9 mouse cellular contexts compared by ENCODE assay signal in the genomic region with DNA sequence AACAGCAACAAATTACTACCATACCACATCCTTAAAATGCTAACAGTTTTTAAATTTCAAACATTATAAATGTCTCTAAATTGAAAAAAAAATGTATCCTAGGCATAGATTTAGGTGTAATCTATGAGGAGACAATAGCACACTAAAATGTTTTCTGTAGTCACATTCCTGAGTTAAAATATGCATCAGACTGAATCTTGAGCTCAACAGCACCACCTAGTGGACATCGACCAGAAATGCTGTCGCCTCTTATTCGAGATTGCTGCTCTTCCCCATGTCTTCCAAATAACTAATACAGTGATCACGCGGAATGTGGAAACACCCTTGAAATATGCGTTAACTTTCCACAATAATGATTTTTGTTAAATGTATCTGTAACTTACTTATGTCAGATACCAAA. TPM values are rescaled to one million over a fixed set of nuclear protein-coding genes. Genes with fewer than 3 reads are reported as not detected.
DNase-seq lines count a peak whose midpoint lies in the region; ATAC-seq and TF ChIP-seq lines count a peak whose summit lies in the region.
"Had no signal": no experiment of that assay in that cellular context is flagged by ENCODE, and none has a peak within 500 bp of the region (broad histone marks: within the 10 kb centered on the region; RNA-seq: fewer than 3 reads in every experiment).

No protein-coding gene starts in this region.

- peak; percentile 46 for DNase-seq in liver, adult 2 months (ENCODE audit: extremely low read depth, low read depth, low spot score)
- DNase-seq in liver, embryonic 11.5 days (ENCODE audit: low spot score) = no peak
- DNase-seq in MEL-GATA-1-ER (ENCODE audit: extremely low read depth, low read depth) = peak; percentile 59
- DNase-seq in c-Kit-positive CD71-positive TER-119-negative erythroid progenitor cells, embryonic 14.5 days (ENCODE audit: low read depth) = peak; percentile 53
- DNase-seq in layer of hippocampus, adult 18-20 months (ENCODE audit: low spot score in 2 of 2) = peak; percentile 47 to 68
- peak; percentile 11 for DNase-seq in yolk sac, embryonic 10.5 days (ENCODE audit: low spot score)

- no peak overlapping the region for H3K4me3 ChIP-seq in liver, adult 2 months (ENCODE audit: insufficient read depth, low read depth, low read length)
- no peak overlapping the region for H3K4me3 ChIP-seq in liver, embryonic 11.5 days (ENCODE audit: low read depth, low read length)
- H3K4me3 ChIP-seq in forebrain, embryonic 13.5 days = no peak overlapping the region
- H3K4me3 ChIP-seq: neural tube, embryonic 13.5 days had no signal

- H3K27ac ChIP-seq in liver, adult 2 months (replicated peaks; ENCODE audit: insufficient read depth, low read depth, low read length) = no peak overlapping the region
- no peak overlapping the region for H3K27ac ChIP-seq in liver, embryonic 11.5 days (ENCODE audit: low read depth, low read length)
- H3K27ac ChIP-seq in forebrain, embryonic 13.5 days = no peak overlapping the region
- H3K27ac ChIP-seq: neural tube, embryonic 13.5 days had no signal

- no peak overlapping the region for H3K9ac ChIP-seq in liver, adult 2 months (ENCODE audit: low read depth, low read length)
- no peak overlapping the region for H3K9ac ChIP-seq in liver, embryonic 11.5 days (ENCODE audit: low read depth, low read length)
- H3K9ac ChIP-seq in forebrain, embryonic 13.5 days = no peak overlapping the region
- H3K9ac ChIP-seq: neural tube, embryonic 13.5 days had no signal

- H3K4me1 ChIP-seq in liver, adult 2 months (ENCODE audit: control insufficient read depth, insufficient read depth, low read length) = no peaks in the 10 kb centered on the region; the same call in 1 of the 2 replicates
- H3K4me1 ChIP-seq in liver, embryonic 11.5 days (replicated peaks; ENCODE audit: control insufficient read depth, insufficient read depth, low read length) = no peaks in the 10 kb centered on the region
- no peaks in the 10 kb centered on the region for H3K4me1 ChIP-seq in forebrain, embryonic 13.5 days
- H3K4me1 ChIP-seq: neural tube, embryonic 13.5 days had no signal

- TF ChIP-seq POLR2A in liver, adult 2 months (IDR thresholded peaks at IDR 0.05; ENCODE audit: extremely low read depth, insufficient read depth, low read length) = no peak

- WGBS in liver, adult 2 months = 8% methylated on average over 6 of the region's 6 CpGs
- WGBS in liver, embryonic 11.5 days = 15% methylated on average over 6 of the region's 6 CpGs
- WGBS in forebrain, embryonic 13.5 days = 13% methylated on average over 6 of the region's 6 CpGs

- H3K36me3 ChIP-seq in liver, adult 2 months (ENCODE audit: control insufficient read depth, insufficient read depth, low read length) = no peaks in the 10 kb centered on the region
- no peaks in the 10 kb centered on the region for H3K36me3 ChIP-seq in liver, embryonic 11.5 days (ENCODE audit: control insufficient read depth, insufficient read depth, low read length)
- H3K36me3 ChIP-seq in forebrain, embryonic 13.5 days (ENCODE audit: poor library complexity, severe bottlenecking) = no peaks in the 10 kb centered on the region
- H3K36me3 ChIP-seq: neural tube, embryonic 13.5 days had no signal

- no peaks in the 10 kb centered on the region for H3K9me3 ChIP-seq in liver, embryonic 11.5 days (ENCODE audit: control insufficient read depth, low read length)
- no peaks in the 10 kb centered on the region for H3K9me3 ChIP-seq in forebrain, embryonic 13.5 days (replicated peaks)
- H3K9me3 ChIP-seq: neural tube, embryonic 13.5 days had no signal

- TF ChIP-seq CTCF in liver, adult 2 months (IDR thresholded peaks at IDR 0.05; ENCODE audit: low read depth, low read length) = peak; percentile 72

- no peak for ATAC-seq in liver, embryonic 11.5 days (replicated peaks; ENCODE audit: low FRiP score)
- ATAC-seq in forebrain, embryonic 13.5 days = peak; percentile 36; the same call in 1 of the 2 replicates
- 0 out of 2 replicates have a peak, but pooled peaks have one; percentile 48 for ATAC-seq in monocyte, adult 5-6 weeks (replicated peaks; ENCODE audit: insufficient number of reproducible peaks, low FRiP score, low TSS enrichment, poor library complexity, severe bottlenecking)

- H3K79me2 ChIP-seq in liver, adult 2 months (ENCODE audit: control insufficient read depth, insufficient read depth, low read length) = no peaks in the 10 kb centered on the region

- no peak overlapping the region for H3K4me2 ChIP-seq in liver, embryonic 11.5 days
- no peak overlapping the region for H3K4me2 ChIP-seq in forebrain, embryonic 13.5 days
- H3K4me2 ChIP-seq: neural tube, embryonic 13.5 days had no signal

- no peaks in the 10 kb centered on the region for H3K27me3 ChIP-seq in liver, adult 2 months (ENCODE audit: control insufficient read depth, insufficient read depth, low read length)
- H3K27me3 ChIP-seq in liver, embryonic 11.5 days (replicated peaks; ENCODE audit: control insufficient read depth, insufficient read depth, low read length) = no peaks in the 10 kb centered on the region
- H3K27me3 ChIP-seq in forebrain, embryonic 13.5 days = 0 out of 2 replicates have a peak, but pooled peaks cover 6% of the 10 kb centered on the region

RNA-seq across cellular contexts. Expression of gene Asb5, which starts 36.3 kb away (rescaled TPM):
- 0.09 and 0.40 TPM in 2 replicates for total RNA-seq in liver, adult 2 months (2014; rRNA removed)
- polyA plus RNA-seq in liver, adult 2 months (2012; rRNA removed) = 0.38 and 0.83 TPM in 2 replicates
- 2.7 and 6.2 TPM in 2 replicates for polyA plus RNA-seq in liver, embryonic 11.5 days (2014; fragmentation: Nextera tagmentation; extraction: Ambion mirVana)
- 6.0 and 6.9 TPM in 2 replicates for polyA plus RNA-seq in forebrain, embryonic 13.5 days (2015; fragmentation: Nextera tagmentation; extraction: Ambion mirVana)
- total RNA-seq in layer of hippocampus, adult 18-20 months (2021) = 1 to 10 TPM in 1 of 2 experiments, under 1 TPM in 1; 0.32 to 1.3 TPM
- 0.29 TPM in 1 of 3 replicates, not detected in the others for total RNA-seq in monocyte, adult 5-6 weeks (2017)

RNA-seq across cellular contexts. Expression of gene Spcs3, which starts 36.7 kb away (rescaled TPM):
- 82.3 and 83.2 TPM in 2 replicates for total RNA-seq in liver, adult 2 months (2014; rRNA removed)
- polyA plus RNA-seq in liver, adult 2 months (2012; rRNA removed) = 13.5 TPM in 2 replicates
- polyA plus RNA-seq in liver, embryonic 11.5 days (2014; fragmentation: Nextera tagmentation; extraction: Ambion mirVana) = 122 and 144 TPM in 2 replicates
- polyA plus RNA-seq in forebrain, embryonic 13.5 days (2015; fragmentation: Nextera tagmentation; extraction: Ambion mirVana) = 63.4 and 71.1 TPM in 2 replicates
- 10 to 100 TPM; 49.7 to 53.0 TPM for total RNA-seq in layer of hippocampus, adult 18-20 months (2021)
- 73.3 to 97.7 TPM (median 84.5 TPM) in 3 replicates for total RNA-seq in monocyte, adult 5-6 weeks (2017)
